In the genomic region with DNA sequence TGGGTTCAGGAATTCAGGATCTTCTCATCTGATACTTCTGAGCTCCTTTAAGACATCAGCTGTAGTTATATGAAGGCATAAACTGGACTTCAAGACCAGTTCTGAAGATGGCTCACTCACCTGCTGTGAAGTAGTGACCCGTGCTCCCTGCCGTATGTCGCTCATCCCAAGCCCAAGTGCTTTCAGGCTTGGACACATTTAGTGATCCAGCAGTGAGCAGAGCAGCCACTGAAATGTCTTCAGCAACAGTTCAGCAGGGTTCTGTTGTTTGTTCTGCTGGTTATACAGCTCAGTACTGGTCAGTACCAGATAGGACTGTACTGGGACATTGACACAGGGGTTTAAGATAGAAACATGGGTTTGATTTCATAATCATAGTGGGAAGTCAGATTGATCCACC, we compare ENCODE assay signal across 17 mouse cellular contexts. TPM values are rescaled to one million over a fixed set of nuclear protein-coding genes. Genes with fewer than 3 reads are reported as not detected.
"Had no signal": no experiment of that assay in that cellular context is flagged by ENCODE, and none has a peak within 500 bp of the region (broad histone marks: within the 10 kb centered on the region; RNA-seq: fewer than 3 reads in every experiment).

No protein-coding gene starts in this region.

- H3K4me3 ChIP-seq: kidney, embryonic 15.5 days; limb, embryonic 13.5 days; midbrain, embryonic 10.5 days; neural tube, embryonic 12.5 days had no signal

- H3K27ac ChIP-seq: limb, embryonic 13.5 days; midbrain, embryonic 10.5 days; neural tube, embryonic 12.5 days had no signal

- H3K27me3 ChIP-seq: kidney, embryonic 15.5 days; limb, embryonic 13.5 days; neural tube, embryonic 12.5 days had no signal

- H3K4me1 ChIP-seq: midbrain, embryonic 10.5 days; neural tube, embryonic 12.5 days had no signal

- H3K9ac ChIP-seq: kidney, embryonic 15.5 days; limb, embryonic 13.5 days; lung, embryonic 14.5 days; neural tube, embryonic 12.5 days had no signal

- DNase-seq: kidney, postnatal 14 days; left cerebral cortex, postnatal 4 days; lung, embryonic 14.5 days; lung, postnatal 10 days; lung, postnatal 4 days; midbrain, embryonic 14.5 days; right cerebral cortex, postnatal 4 days; spleen, adult 18-20 months; thymus, postnatal 36 days had no signal

- H3K36me3 ChIP-seq: kidney, embryonic 15.5 days; limb, embryonic 13.5 days; midbrain, embryonic 10.5 days; neural tube, embryonic 12.5 days had no signal

- H3K9me3 ChIP-seq: kidney, embryonic 15.5 days; limb, embryonic 13.5 days; midbrain, embryonic 10.5 days; neural tube, embryonic 12.5 days had no signal

- H3K4me2 ChIP-seq: kidney, embryonic 15.5 days; limb, embryonic 13.5 days; liver, embryonic 11.5 days; lung, embryonic 14.5 days; neural tube, embryonic 12.5 days had no signal

RNA-seq across cellular contexts. Expression of gene Cd200r3, which starts 24.6 kb away (rescaled TPM):
- total RNA-seq: layer of hippocampus, adult 8-10 months; left cerebral cortex, adult 18-20 months; left cerebral cortex, postnatal 10 days had no signal
- polyA plus RNA-seq: midbrain, embryonic 10.5 days; midbrain, embryonic 14.5 days; neural tube, embryonic 12.5 days had no signal
